Mouse (Mus musculus) heart, postnatal 10 days (tissue): Measurements from ENCODE around the gene Olfr1209. TPM values are rescaled to one million over a fixed set of nuclear protein-coding genes. Genes with fewer than 3 reads are reported as not detected.

Experiments used
- DNase-seq, 2 experiments: peaks; one replicate each; pipeline ENCODE4 v3.0.0; 2021
- intact Hi-C: fragments of 180-260 bp; cut with DNase I; formaldehyde crosslinking; loops from one replicate; pipeline ENCODE4 v1.15.1; 2025
- total RNA-seq, 2 experiments: library from RNA; stranded (reverse); gene quantifications; 2 replicates each; pipeline ENCODE4 v1.2.3; 2021

Gene Olfr1209
- not detected for total RNA-seq

GRCm38 (mm10) chr2:88915057-88915456, at the start of gene Olfr1209:
Gene Olfr1209 (minus strand): TSS chr2:88915157.
- no peak for DNase-seq
- intact Hi-C loops = no loop called here

GRCm38 (mm10) chr2:88953669-88954068, 38.7 kb upstream of the Olfr1209 start, which contains the start of gene Olfr1212:
Gene Olfr1212 (plus strand): TSS chr2:88953969.
- no peak for DNase-seq
- intact Hi-C loops = no loop called here

GRCm38 (mm10) chr2:88938011-88938410, 23.1 kb upstream of the Olfr1209 start, which contains the start of gene Olfr1211:
Gene Olfr1211 (minus strand): TSS chr2:88938111.
- DNase-seq = no peak
- intact Hi-C loops = no loop called here

GRCm38 (mm10) chr2:88902211-88902610, 12.7 kb downstream of the Olfr1209 start, which contains the start of gene Olfr1208:
Gene Olfr1208 (minus strand): TSS chr2:88902311.
- no peak for DNase-seq
- intact Hi-C loops = no loop called here

- DNase-seq = no peak
- intact Hi-C loops = no loop called here
Measured at GRCm38 (mm10) chr2:88862931-88863330, 52.0 kb downstream of the Olfr1209 start, which contains the start of gene Olfr1206. Gene Olfr1206 (plus strand): TSS chr2:88863231.

Other genes starting within 250 kb of the Olfr1209 start
- not detected for gene Olfr1193, start 239.5 kb downstream of the Olfr1209 start, total RNA-seq
- gene Olfr1195, start 226.0 kb downstream of the Olfr1209 start, total RNA-seq = not detected
- gene Olfr1196, start 210.6 kb downstream of the Olfr1209 start, total RNA-seq = not detected
- not detected for gene Olfr1197, start 182.8 kb downstream of the Olfr1209 start, total RNA-seq
- not detected for gene Olfr1198, start 163.8 kb downstream of the Olfr1209 start, total RNA-seq
- gene Olfr1199, start 154.7 kb downstream of the Olfr1209 start, total RNA-seq = not detected
- not detected for gene Olfr1200, start 144.7 kb downstream of the Olfr1209 start, total RNA-seq
- not detected for gene Olfr1201, start 122.1 kb downstream of the Olfr1209 start, total RNA-seq
- gene Olfr1202, start 100.7 kb downstream of the Olfr1209 start, total RNA-seq = not detected
- gene Olfr1205, start 85.4 kb downstream of the Olfr1209 start, total RNA-seq = not detected
- not detected for gene Olfr1204, start 65.9 kb downstream of the Olfr1209 start, total RNA-seq
- gene Olfr1206, start 51.9 kb downstream of the Olfr1209 start, total RNA-seq = not detected
- not detected for gene Olfr1208, start 12.8 kb downstream of the Olfr1209 start, total RNA-seq
- not detected for gene Olfr1211, start 23.0 kb upstream of the Olfr1209 start, total RNA-seq
- not detected for gene Olfr1212, start 38.8 kb upstream of the Olfr1209 start, total RNA-seq
- gene Gm13762, start 65.1 kb upstream of the Olfr1209 start, total RNA-seq = not detected
- not detected for gene Olfr1214, start 77.5 kb upstream of the Olfr1209 start, total RNA-seq
- gene Olfr1215, start 91.8 kb upstream of the Olfr1209 start, total RNA-seq = not detected
- not detected for gene Olfr1216, start 103.2 kb upstream of the Olfr1209 start, total RNA-seq
- not detected for gene Olfr1217, start 116.9 kb upstream of the Olfr1209 start, total RNA-seq
- gene Olfr1218, start 146.0 kb upstream of the Olfr1209 start, total RNA-seq = not detected
- not detected for gene Olfr1219, start 168.4 kb upstream of the Olfr1209 start, total RNA-seq
- not detected for gene Olfr1220, start 191.7 kb upstream of the Olfr1209 start, total RNA-seq
- not detected for gene Olfr1221, start 202.1 kb upstream of the Olfr1209 start, total RNA-seq
- gene Olfr1222, start 217.9 kb upstream of the Olfr1209 start, total RNA-seq = not detected
- not detected for gene Olfr1223, start 236.4 kb upstream of the Olfr1209 start, total RNA-seq
- not detected for gene Olfr1224-ps1, start 248.9 kb upstream of the Olfr1209 start, total RNA-seq